Mouse (Mus musculus): ENCODE measurements around the gene Gse1. TPM values are rescaled to one million over a fixed set of nuclear protein-coding genes. Genes with fewer than 3 reads are reported as not detected.

The Gse1 gene
- polyA plus RNA-seq, 1 experiment from 2014 or later, result 8.7 TPM

DNA sequence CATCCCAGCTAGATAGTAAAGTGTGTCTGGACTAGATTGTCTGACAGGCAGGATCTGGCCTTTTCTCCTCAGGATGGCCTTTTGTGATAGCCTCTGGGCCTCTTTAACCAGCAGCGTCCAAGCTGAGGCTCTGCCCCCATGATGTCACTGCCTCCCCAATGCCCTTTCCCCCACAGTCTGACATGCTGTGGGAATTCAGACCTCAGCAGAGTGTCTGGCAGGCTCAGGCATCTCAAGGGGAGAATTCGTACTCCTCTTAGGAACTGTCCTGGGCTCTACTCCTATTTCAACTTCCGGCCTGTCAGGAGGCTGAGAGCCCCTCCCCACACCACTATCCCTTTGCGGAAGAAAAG lies 236.3 kb downstream of the Gse1 start:
- no peak overlapping the region for H3K27ac ChIP-seq (replicated peaks)
- H3K9ac ChIP-seq, result no peak overlapping the region
- no peak overlapping the region for H3K4me2 ChIP-seq
- ATAC-seq (ENCODE audit: insufficient read depth), result no peak
- H3K27me3 ChIP-seq, result peaks cover 83% of the 10 kb centered on the region
- H3K36me3 ChIP-seq (replicated peaks), result no peaks in the 10 kb centered on the region
- no peaks in the 10 kb centered on the region for H3K9me3 ChIP-seq (replicated peaks)
- no peak overlapping the region for H3K4me3 ChIP-seq (replicated peaks)
- WGBS (ENCODE audit: insufficient replicate concordance), result 74% methylated on average over 4 of the region's 4 CpGs
- peaks cover 45% of the 10 kb centered on the region for H3K4me1 ChIP-seq (replicated peaks)

DNA sequence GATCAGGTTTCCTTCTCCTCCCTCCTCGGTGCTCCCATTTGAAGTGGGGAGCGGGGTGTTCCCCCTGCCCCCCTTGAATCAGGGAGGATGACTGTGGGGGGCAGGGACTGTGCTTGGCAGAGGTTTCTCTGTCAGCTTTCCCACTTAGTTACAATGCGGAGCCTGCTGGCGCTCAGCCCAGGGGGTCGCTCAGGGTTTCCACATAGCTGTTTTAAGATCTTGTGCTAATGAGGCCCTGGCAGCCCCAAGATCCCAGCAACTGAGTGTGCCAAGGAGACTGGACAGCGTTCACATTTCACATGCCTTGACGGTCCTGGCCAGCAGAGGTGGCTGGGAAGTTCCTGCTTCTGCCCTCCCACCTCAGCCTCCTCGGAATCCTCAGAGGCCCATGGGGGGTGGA lies 237.5 kb downstream of the Gse1 start:
- no peak overlapping the region for H3K4me3 ChIP-seq (replicated peaks)
- H3K27ac ChIP-seq (replicated peaks), result no peak overlapping the region
- no peaks in the 10 kb centered on the region for H3K9me3 ChIP-seq (replicated peaks)
- peaks cover 78% of the 10 kb centered on the region for H3K27me3 ChIP-seq
- no peak overlapping the region for H3K9ac ChIP-seq
- H3K4me1 ChIP-seq (replicated peaks), result peaks cover 48% of the 10 kb centered on the region
- no peaks in the 10 kb centered on the region for H3K36me3 ChIP-seq (replicated peaks)
- no peak for ATAC-seq (ENCODE audit: insufficient read depth)
- H3K4me2 ChIP-seq, result no peak overlapping the region
- WGBS (ENCODE audit: insufficient replicate concordance), result 51% methylated on average over 8 of the region's 8 CpGs

DNA sequence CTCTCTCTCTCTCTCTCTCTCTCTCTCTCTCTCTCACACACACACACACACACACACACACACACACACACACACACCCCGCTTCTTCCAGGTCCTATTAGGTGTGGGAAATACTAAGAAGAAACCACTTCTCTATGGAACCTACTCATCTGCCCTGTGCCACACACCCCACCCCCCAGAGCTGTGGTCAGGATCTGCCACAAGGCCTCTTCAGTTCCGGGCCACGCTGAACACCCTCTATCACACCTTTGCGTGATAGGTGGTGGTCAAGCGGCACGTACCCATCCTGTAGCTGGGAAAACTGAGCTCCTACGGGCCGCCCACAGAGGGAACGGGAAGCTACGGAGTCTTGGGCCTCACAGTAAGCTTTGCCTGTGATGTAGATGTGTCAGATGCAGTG lies 238.0 kb downstream of the Gse1 start:
- no peak overlapping the region for H3K9ac ChIP-seq

DNA sequence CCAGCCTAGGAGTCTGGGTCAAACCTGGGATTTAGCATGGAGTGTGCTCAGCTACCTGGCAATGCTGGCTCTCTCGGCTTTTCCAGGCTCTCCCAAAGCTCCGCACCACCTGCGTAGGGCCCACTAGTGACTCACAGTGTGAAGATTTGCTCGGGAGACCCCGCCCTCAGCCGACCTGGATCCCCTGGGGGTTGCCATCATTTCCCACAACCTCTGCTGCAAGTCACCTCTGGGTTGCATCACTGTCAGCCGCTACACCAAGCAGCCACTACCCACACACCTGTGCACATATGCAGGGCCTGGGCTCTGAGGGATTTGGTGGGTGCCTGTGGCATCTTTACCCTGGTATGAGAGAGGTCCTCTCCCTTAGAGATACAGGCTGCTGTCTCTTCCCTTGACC lies 239.3 kb downstream of the Gse1 start:
- Histone ChIP-seq H3K27ac (replicated peaks) (no peak overlapping the region), H3K27me3 (peaks cover 67% of the 10 kb centered on the region), H3K9ac (no peak overlapping the region), H3K4me3 (replicated peaks) (no peak overlapping the region), H3K9me3 (replicated peaks) (no peaks in the 10 kb centered on the region), H3K36me3 (replicated peaks) (no peaks in the 10 kb centered on the region), H3K4me2 (no peak overlapping the region), H3K4me1 (replicated peaks) (peaks cover 51% of the 10 kb centered on the region)
- 71% methylated on average over 7 of the region's 7 CpGs for WGBS (ENCODE audit: insufficient replicate concordance)
- no peak for ATAC-seq (ENCODE audit: insufficient read depth)

More for the DNA sequence above, 238.0 kb downstream of the Gse1 start:
- ATAC-seq (ENCODE audit: insufficient read depth), result no peak
- Histone ChIP-seq H3K9me3 (replicated peaks) (no peaks in the 10 kb centered on the region), H3K27me3 (peaks cover 76% of the 10 kb centered on the region), H3K27ac (replicated peaks) (no peak overlapping the region), H3K4me2 (no peak overlapping the region), H3K4me3 (replicated peaks) (no peak overlapping the region), H3K36me3 (replicated peaks) (no peaks in the 10 kb centered on the region), H3K4me1 (replicated peaks) (peaks cover 51% of the 10 kb centered on the region)
- WGBS (ENCODE audit: insufficient replicate concordance), result 44% methylated on average over 10 of the region's 10 CpGs

DNA sequence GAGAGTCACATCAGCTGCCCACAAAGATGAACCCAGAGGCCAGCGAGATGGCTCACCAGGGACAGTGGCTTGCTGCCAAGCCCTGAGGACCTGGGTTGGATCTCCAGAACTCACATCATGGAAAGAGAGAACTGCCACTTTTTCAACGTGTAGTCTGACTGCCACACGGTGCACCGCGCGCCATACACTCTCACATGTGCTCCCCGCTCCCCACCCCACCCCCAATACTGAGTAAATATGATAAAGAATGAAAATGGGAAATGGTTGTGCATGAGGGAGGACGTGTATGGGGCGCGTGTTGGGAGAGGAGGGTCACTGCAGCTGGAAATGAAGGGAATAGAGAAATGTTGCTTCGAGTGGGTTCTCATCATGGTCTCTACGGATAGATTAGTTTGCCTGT lies 241.9 kb downstream of the Gse1 start:
- 68% methylated on average over 12 of the region's 12 CpGs for WGBS (ENCODE audit: insufficient replicate concordance)
- no peak for ATAC-seq (ENCODE audit: insufficient read depth)
- no peaks in the 10 kb centered on the region for H3K9me3 ChIP-seq (replicated peaks)
- no peaks in the 10 kb centered on the region for H3K36me3 ChIP-seq (replicated peaks)
- no peak overlapping the region for H3K4me3 ChIP-seq (replicated peaks)
- H3K4me1 ChIP-seq (replicated peaks), result peaks cover 60% of the 10 kb centered on the region
- peaks cover 48% of the 10 kb centered on the region for H3K27me3 ChIP-seq
- no peak overlapping the region for H3K27ac ChIP-seq (replicated peaks)
- no peak overlapping the region for H3K4me2 ChIP-seq
- no peak overlapping the region for H3K9ac ChIP-seq

DNA sequence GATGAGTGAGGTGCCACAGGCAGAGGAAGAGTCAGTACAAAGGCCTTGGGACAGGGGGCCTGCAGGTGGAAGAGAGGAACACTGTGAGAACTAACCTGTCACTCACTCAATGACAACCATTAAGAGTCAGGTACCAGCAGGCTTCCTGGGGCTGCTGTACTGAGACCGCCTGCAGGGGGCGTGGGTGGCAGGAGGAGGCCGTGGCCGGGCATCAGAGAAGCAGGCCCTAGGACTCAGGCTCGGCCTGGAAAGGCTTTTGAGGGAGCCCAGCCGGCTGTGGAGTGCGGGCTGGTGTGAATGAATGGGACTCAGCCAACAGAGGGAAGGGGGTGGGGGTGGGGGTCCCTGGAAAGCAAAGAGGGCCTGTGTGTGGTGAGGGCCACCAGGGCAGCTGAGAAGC lies 242.9 kb downstream of the Gse1 start:
- ATAC-seq (ENCODE audit: insufficient read depth), result no peak
- Histone ChIP-seq H3K9ac (peak overlapping the region; percentile 4; the same call in 1 of the 2 replicates), H3K4me2 (no peak overlapping the region), H3K27ac (replicated peaks) (no peak overlapping the region), H3K9me3 (replicated peaks) (no peaks in the 10 kb centered on the region), H3K27me3 (peaks cover 39% of the 10 kb centered on the region), H3K4me3 (replicated peaks) (no peak overlapping the region), H3K36me3 (replicated peaks) (no peaks in the 10 kb centered on the region), H3K4me1 (replicated peaks) (peaks cover 64% of the 10 kb centered on the region)
- WGBS (ENCODE audit: insufficient replicate concordance), result 13% methylated on average over 7 of the region's 7 CpGs

DNA sequence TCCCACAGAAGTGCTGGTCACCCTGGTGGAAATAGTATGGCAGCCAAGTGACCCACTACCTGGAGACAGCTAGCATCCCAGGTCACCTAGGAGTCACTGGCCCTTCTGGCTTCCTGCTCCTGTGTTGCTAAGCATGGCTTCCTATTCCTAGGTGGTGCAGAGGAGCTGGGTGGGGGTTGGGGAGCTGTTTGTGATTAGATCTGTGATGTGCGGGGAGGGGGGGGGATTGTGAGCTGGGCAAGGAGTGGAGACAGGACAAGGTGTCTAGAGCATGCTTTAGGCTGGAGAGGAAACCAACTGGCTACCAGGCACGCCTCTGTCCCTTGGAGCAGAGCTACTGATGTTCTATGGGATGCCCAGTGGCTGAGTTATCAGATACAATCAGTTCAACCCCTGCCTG lies 243.5 kb downstream of the Gse1 start:
- WGBS (ENCODE audit: insufficient replicate concordance), result 58% methylated on average over 2 of the region's 2 CpGs
- H3K9ac ChIP-seq, result 0 out of 2 replicates have a peak overlapping the region, but pooled peaks have one; percentile 4

DNA sequence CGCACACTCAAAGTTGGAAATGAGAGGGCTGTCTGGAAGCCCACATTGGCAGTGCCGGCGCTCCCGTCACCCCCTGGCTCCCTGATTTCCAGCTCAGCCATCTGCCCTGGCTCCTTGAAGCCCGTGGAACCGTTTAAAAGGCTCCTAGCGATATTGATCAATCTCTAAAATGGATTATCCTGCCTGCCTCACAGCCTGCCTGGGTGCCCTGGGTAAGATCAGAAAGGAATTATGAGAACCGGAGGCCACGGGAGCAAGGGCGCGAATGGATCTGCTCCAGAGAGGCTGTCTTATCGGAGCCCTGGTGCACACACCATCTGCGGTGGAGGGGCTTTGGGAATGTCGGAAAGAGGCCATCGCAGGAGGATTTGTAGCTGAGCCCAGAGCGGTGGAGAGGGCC lies 244.0 kb downstream of the Gse1 start:
- WGBS (ENCODE audit: insufficient replicate concordance), result 71% methylated on average over 16 of the region's 16 CpGs
- H3K4me3 ChIP-seq (replicated peaks), result no peak overlapping the region
- H3K4me2 ChIP-seq, result no peak overlapping the region
- H3K4me1 ChIP-seq (replicated peaks), result peaks cover 69% of the 10 kb centered on the region
- no peaks in the 10 kb centered on the region for H3K36me3 ChIP-seq (replicated peaks)
- no peaks in the 10 kb centered on the region for H3K9me3 ChIP-seq (replicated peaks)
- no peak for ATAC-seq (ENCODE audit: insufficient read depth)
- no peak overlapping the region for H3K27ac ChIP-seq (replicated peaks)
- no peak overlapping the region for H3K9ac ChIP-seq
- H3K27me3 ChIP-seq, result peaks cover 30% of the 10 kb centered on the region

More for the DNA sequence above, 243.5 kb downstream of the Gse1 start:
- no peaks in the 10 kb centered on the region for H3K9me3 ChIP-seq (replicated peaks)
- peaks cover 34% of the 10 kb centered on the region for H3K27me3 ChIP-seq
- no peak for ATAC-seq (ENCODE audit: insufficient read depth)
- H3K36me3 ChIP-seq (replicated peaks), result no peaks in the 10 kb centered on the region
- H3K27ac ChIP-seq (replicated peaks), result no peak overlapping the region
- H3K4me3 ChIP-seq (replicated peaks), result no peak overlapping the region
- H3K4me2 ChIP-seq, result no peak overlapping the region
- peaks cover 64% of the 10 kb centered on the region for H3K4me1 ChIP-seq (replicated peaks)

DNA sequence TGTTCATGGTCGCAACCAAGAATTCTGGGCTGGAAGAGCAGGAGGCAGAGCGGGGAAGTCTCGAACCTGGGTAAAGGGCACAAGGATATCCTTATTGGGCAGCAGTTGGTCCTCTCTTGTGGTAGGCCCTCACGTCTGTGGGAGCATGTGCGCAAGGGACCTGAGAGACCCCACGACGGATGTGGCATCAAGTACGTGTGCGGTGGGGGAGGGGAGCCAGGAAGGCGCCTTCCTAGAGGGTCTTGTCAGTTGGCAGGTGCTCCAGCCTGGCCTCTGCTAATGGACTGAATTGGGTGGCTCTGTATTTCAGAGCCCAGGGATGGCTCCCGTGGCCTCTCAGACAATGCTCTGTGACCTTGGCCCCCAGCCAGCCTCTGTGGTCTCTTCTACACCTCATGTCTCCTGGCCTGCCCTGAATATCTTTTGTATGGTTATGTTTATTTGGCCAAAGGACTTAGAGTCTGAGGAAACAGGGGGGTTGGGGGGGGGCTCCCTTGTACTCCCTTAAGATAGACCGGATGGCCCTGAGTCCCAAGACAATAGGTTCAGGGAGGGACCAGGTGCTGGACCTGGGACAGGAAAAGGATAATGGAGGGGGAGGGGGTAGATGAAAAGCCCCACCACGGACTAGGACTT lies 245.6 kb downstream of the Gse1 start:
- peaks cover 83% of the 10 kb centered on the region for H3K4me1 ChIP-seq (replicated peaks)
- no peak overlapping the region for H3K9ac ChIP-seq
- WGBS (ENCODE audit: insufficient replicate concordance), result 72% methylated on average over 13 of the region's 13 CpGs
- no peaks in the 10 kb centered on the region for H3K9me3 ChIP-seq (replicated peaks)
- H3K4me2 ChIP-seq, result no peak overlapping the region
- H3K4me3 ChIP-seq (replicated peaks), result no peak overlapping the region
- no peaks in the 10 kb centered on the region for H3K36me3 ChIP-seq (replicated peaks)
- H3K27me3 ChIP-seq, result peaks cover 13% of the 10 kb centered on the region; the same call in 1 of the 2 replicates
- H3K27ac ChIP-seq (replicated peaks), result no peak overlapping the region
- ATAC-seq (ENCODE audit: insufficient read depth), result no peak

DNA sequence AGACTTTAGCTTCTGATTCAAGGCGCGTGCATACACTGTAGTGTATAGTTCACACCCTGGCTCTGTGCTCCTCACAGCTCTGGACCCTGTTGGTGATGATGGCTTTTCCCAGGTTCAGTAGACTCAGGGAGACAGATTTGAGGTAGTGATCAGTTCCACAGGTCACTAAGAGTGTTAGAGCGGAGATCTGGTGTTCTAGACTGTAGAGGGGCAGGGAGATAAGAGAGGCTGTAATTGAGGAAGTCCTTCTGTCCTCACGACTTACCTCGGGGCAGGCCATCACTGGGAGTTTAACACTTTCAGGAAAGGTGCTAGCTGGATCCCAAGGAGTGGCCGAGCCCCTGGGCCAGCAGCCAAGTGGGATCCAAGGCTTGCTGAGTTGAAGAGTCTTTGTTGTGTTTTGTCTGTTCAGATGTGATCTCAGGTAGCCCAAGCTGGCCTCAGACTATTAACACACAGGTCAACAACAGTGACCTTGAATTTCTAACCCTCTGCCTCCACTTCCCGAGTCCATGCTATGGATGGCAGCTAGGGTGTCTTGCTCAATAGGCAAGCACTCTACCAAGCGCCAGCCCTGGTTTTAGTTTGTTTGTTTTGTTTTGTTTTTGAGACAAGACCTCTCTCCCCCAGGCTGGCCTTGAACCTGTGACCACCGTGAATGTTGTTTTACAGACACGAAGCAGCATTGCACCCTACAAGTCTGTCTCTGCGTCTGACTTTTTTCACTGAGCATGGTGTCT lies 246.4 kb downstream of the Gse1 start:
- no peak overlapping the region for H3K4me3 ChIP-seq (replicated peaks)
- peak overlapping the region; percentile 66 for H3K4me2 ChIP-seq
- H3K9ac ChIP-seq, result peak overlapping the region; percentile 51; the same call in 1 of the 2 replicates
- no peak for ATAC-seq (ENCODE audit: insufficient read depth)
- 47% methylated on average over 11 of the region's 11 CpGs for WGBS (ENCODE audit: insufficient replicate concordance)
- peaks cover 91% of the 10 kb centered on the region for H3K4me1 ChIP-seq (replicated peaks)
- no peaks in the 10 kb centered on the region for H3K36me3 ChIP-seq (replicated peaks)
- H3K27me3 ChIP-seq, result peaks cover 13% of the 10 kb centered on the region; the same call in 1 of the 2 replicates
- H3K9me3 ChIP-seq (replicated peaks), result no peaks in the 10 kb centered on the region
- H3K27ac ChIP-seq (replicated peaks), result peak overlapping the region; percentile 86

DNA sequence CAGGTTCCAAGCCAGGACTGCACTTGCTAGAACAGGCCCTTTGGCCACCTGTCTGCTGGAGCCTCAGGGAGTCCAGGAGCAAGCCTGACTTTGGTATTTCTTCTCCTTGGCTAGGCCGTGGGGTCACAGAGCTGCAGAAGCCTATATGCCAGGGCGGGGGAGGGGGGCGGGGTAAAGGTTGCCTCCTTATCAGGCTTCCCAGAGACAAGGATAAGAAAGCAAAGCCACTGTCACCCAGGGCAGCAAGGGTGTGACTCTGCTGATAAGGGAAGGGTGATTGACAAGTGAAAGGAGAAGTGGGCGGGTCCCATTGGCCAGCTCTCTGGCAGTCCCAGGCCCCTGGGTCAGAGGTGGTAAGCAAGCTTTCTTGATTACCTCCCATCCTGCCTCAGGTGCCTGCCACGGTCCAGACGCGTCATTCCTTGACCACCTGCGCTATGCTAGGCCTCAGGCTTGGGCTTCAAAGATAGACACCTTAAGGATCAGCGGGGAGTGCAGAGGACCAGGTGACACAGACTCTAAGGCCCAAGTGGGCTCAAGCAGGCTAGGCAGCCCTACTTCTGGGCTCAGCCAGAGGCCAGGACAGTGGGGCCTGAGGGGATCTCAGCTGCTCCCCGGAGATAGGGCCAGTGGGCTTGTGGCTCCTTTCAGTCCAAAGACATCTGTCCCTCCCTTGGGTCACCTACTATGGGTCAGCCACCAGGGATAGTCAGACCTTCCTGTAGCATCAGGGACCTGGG lies 247.4 kb downstream of the Gse1 start:
- Histone ChIP-seq H3K4me3 (replicated peaks) (peak overlapping the region; percentile 27), H3K9ac (peak overlapping the region; percentile 58; the same call in 1 of the 2 replicates)

More for the DNA sequence above, 247.4 kb downstream of the Gse1 start:
- ATAC-seq (ENCODE audit: insufficient read depth), result peak; percentile 92
- Histone ChIP-seq H3K36me3 (replicated peaks) (no peaks in the 10 kb centered on the region), H3K27ac (replicated peaks) (peak overlapping the region; percentile 86), H3K27me3 (peaks cover 9% of the 10 kb centered on the region; the same call in 1 of the 2 replicates), H3K4me2 (peak overlapping the region; percentile 66), H3K4me1 (replicated peaks) (peaks cover 97% of the 10 kb centered on the region), H3K9me3 (replicated peaks) (no peaks in the 10 kb centered on the region)
- 13% methylated on average over 10 of the region's 10 CpGs for WGBS (ENCODE audit: insufficient replicate concordance)
